Mouse (Mus musculus) CH12.LX (cell line): Measurements from ENCODE around the gene Tcp10c. TPM values are rescaled to one million over a fixed set of nuclear protein-coding genes. Genes with fewer than 3 reads are reported as not detected.
"Not testable (repeated sequence)": the region's sequence is repeated elsewhere in the genome, so short reads cannot be mapped to it uniquely, and the experiment has no call there.

ENCODE experiments used
- DNase-seq: peaks from one replicate; pipeline ENCODE4 v3.0.0-alpha.2; 2013; ENCODE audit errors: extremely low read depth
- H3K27ac ChIP-seq: 2 replicates; pipeline ENCODE4 v1.5.1; 2012; ENCODE audit warnings: low read depth, mild to moderate bottlenecking, control low read depth, moderate library complexity; ENCODE audit not compliant: insufficient read depth
- H3K27me3 ChIP-seq: replicated peaks from 2 replicates; pipeline ENCODE3; 2012; ENCODE audit warnings: inconsistent platforms
- H3K36me3 ChIP-seq, 2 experiments: replicated peaks in 1 of 2; 2 replicates each; pipeline versions ENCODE3 to v1.6.1; 2012; ENCODE audit warnings: inconsistent platforms in 1 of 2, low read length in 1 of 2, mild to moderate bottlenecking in 1 of 2, mixed read lengths in 1 of 2, moderate library complexity in 1 of 2; ENCODE audit not compliant: control insufficient read depth in 1 of 2, insufficient read depth in 1 of 2
- H3K4me1 ChIP-seq, 2 experiments: 2 replicates each; pipeline ENCODE4 v1.6.1; 2012; ENCODE audit warnings: inconsistent platforms in 1 of 2, moderate library complexity in 1 of 2; ENCODE audit not compliant: insufficient read depth in 2 of 2, control insufficient read depth in 1 of 2
- H3K4me2 ChIP-seq: 2 replicates; pipeline ENCODE4 v1.6.1; 2012; ENCODE audit warnings: low read depth, mild to moderate bottlenecking, control low read depth; ENCODE audit not compliant: poor library complexity, insufficient read depth, severe bottlenecking
- H3K4me3 ChIP-seq, 3 experiments: fragments of 150-350 bp in 1 of 3; sonication (generic) in 1 of 3; replicated peaks in 1 of 3; 2 replicates each; pipeline versions ENCODE3 to v1.5.1; 2011 to 2012; ENCODE audit warnings: low read depth in 2 of 3, low read length in 2 of 3, mild to moderate bottlenecking in 2 of 3, moderate library complexity in 2 of 3, control low read depth in 1 of 3, improper control_type of control experiment in 1 of 3, inconsistent platforms in 1 of 3, mixed read lengths in 1 of 3; ENCODE audit not compliant: poor library complexity in 1 of 3
- H3K79me2 ChIP-seq: replicated peaks from 2 replicates; pipeline ENCODE4 v1.6.1; 2012; ENCODE audit warnings: mild to moderate bottlenecking, moderate library complexity; ENCODE audit not compliant: control insufficient read depth, poor library complexity, insufficient read depth, severe bottlenecking; ENCODE audit errors: extremely low read depth
- H3K9ac ChIP-seq: 2 replicates; pipeline ENCODE4 v1.6.1; 2012; ENCODE audit warnings: low read depth, mild to moderate bottlenecking, control low read depth, moderate library complexity; ENCODE audit not compliant: insufficient read depth
- H3K9me3 ChIP-seq: replicated peaks from 2 replicates; pipeline ENCODE3; 2012; ENCODE audit warnings: low read length, inconsistent platforms, mixed read lengths
- BHLHE40 ChIP-seq: IDR thresholded peaks from 2 replicates; pipeline ENCODE4 v1.6.1; 2011; ENCODE audit warnings: mild to moderate bottlenecking, low read depth, low read length, improper control_type of control experiment
- CTCF ChIP-seq, 2 experiments: IDR thresholded peaks in 1 of 2; conservative IDR thresholded peaks in 1 of 2; 2 replicates each; pipeline ENCODE4 v1.5.1; 2011 to 2012; ENCODE audit warnings: low read depth in 2 of 2, low read length in 2 of 2, improper control_type of control experiment in 1 of 2, inconsistent platforms in 1 of 2, mild to moderate bottlenecking in 1 of 2, moderate library complexity in 1 of 2
- EP300 ChIP-seq: IDR thresholded peaks from 2 replicates; pipeline ENCODE4 v1.6.1; 2011; ENCODE audit warnings: low read length, improper control_type of control experiment
- ETS1 ChIP-seq: conservative IDR thresholded peaks from 2 replicates; pipeline ENCODE4 v1.6.1; 2012; ENCODE audit warnings: low read depth, mild to moderate bottlenecking, inconsistent platforms, low read length, improper control_type of control experiment, moderate library complexity
- IRF4 ChIP-seq: IDR thresholded peaks from 2 replicates; pipeline ENCODE4 v1.6.1; 2014; ENCODE audit warnings: low read depth, mild to moderate bottlenecking, inconsistent platforms, low read length, improper control_type of control experiment
- JUN ChIP-seq: IDR thresholded peaks from 2 replicates; pipeline ENCODE4 v1.6.1; 2011; ENCODE audit warnings: low read depth, mild to moderate bottlenecking, low read length, improper control_type of control experiment, moderate library complexity; ENCODE audit not compliant: insufficient read depth
- JUND ChIP-seq: conservative IDR thresholded peaks from 2 replicates; pipeline ENCODE4 v1.6.1; 2011; ENCODE audit warnings: low read depth, low read length, improper control_type of control experiment
- MAFK ChIP-seq: IDR thresholded peaks from 2 replicates; pipeline ENCODE4 v1.6.1; 2011; ENCODE audit warnings: low read length, improper control_type of control experiment; ENCODE audit not compliant: insufficient replicate concordance
- MAX ChIP-seq: IDR thresholded peaks from 2 replicates; pipeline ENCODE4 v1.6.1; 2011; ENCODE audit warnings: low read length, improper control_type of control experiment
- MEF2A ChIP-seq: IDR thresholded peaks from 2 replicates; pipeline ENCODE4 v1.6.1; 2014; ENCODE audit warnings: low read depth, mild to moderate bottlenecking, inconsistent platforms, low read length, improper control_type of control experiment, borderline replicate concordance
- MXI1 ChIP-seq: IDR thresholded peaks from 2 replicates; pipeline ENCODE4 v1.6.1; 2011; ENCODE audit warnings: mild to moderate bottlenecking, low read depth, low read length, improper control_type of control experiment
- POLR2A ChIP-seq: IDR thresholded peaks from 2 replicates; pipeline ENCODE4 v1.6.1; 2011; ENCODE audit warnings: low read depth, mild to moderate bottlenecking, improper control_type of control experiment, low read length
- TCF12 ChIP-seq: IDR thresholded peaks from 2 replicates; pipeline ENCODE4 v1.6.1; 2014; ENCODE audit warnings: low read depth, mild to moderate bottlenecking, inconsistent platforms, low read length, improper control_type of control experiment
- dilution Hi-C: fragments of 300-500 bp; cut with MboI; formaldehyde crosslinking; loops from 2 replicates; pipeline ENCODE4 v1.14.3; 2020; ENCODE audit warnings: low sequenced_read_pairs; ENCODE audit not compliant: extremely low pct_unique_long_range_greater_than_20kb, extremely low pct_ligation_motif_present
- in situ Hi-C: fragments of 300-500 bp; cut with MboI; formaldehyde crosslinking; loops from 3 replicates; pipeline ENCODE4 v1.14.3; 2019; ENCODE audit warnings: low sequenced_read_pairs, low pct_ligation_motif_present, low pct_unique_long_range_greater_than_20kb, mixed read lengths
- polyA plus RNA-seq: library from polyadenylated mRNA; unstranded; fragments of >175 nt; gene quantifications from 2 replicates; pipeline ENCODE4 v1.2.1, GENCODE M21; 2012; ENCODE audit warnings: low read depth; ENCODE audit not compliant: insufficient read length
- total RNA-seq, 2 experiments: library from RNA; depleted of rRNA; stranded (reverse); fragments of 300-350 nt in 1 of 2; fragments of >200 nt in 1 of 2; gene quantifications; 2 replicates each; pipeline ENCODE4 v1.2.3; 2012 to 2014

The Tcp10c gene
- total and polyA plus RNA-seq, 3 experiments, result not detected

- peak; percentile 93 for DNase-seq
- H3K9me3 ChIP-seq, H3K4me2 ChIP-seq, H3K79me2 ChIP-seq, H3K9ac ChIP-seq, H3K27me3 ChIP-seq, dilution Hi-C loops, H3K36me3 ChIP-seq, in situ Hi-C loops, H3K4me3 ChIP-seq: not testable (repeated sequence)
- TF ChIP-seq MEF2A, result peak; percentile 47; the same call in 1 of the 2 replicates
- TF ChIP-seq BHLHE40, result peak; percentile 79
- 0 out of 2 replicates have a peak, but pooled peaks have one; percentile 27 for TF ChIP-seq MAX
- TF ChIP-seq JUN, result 0 out of 2 replicates have a peak, but pooled peaks have one; percentile 24
- TF ChIP-seq IRF4, result peak; percentile 55; the same call in 1 of the 2 replicates
- peak; percentile 26; the same call in 1 of the 2 replicates for TF ChIP-seq POLR2A
- 0 out of 2 replicates have a peak, but pooled peaks have one; percentile 19 for TF ChIP-seq JUND
- 0 out of 2 replicates have a peak, but pooled peaks have one; percentile 36 for TF ChIP-seq TCF12
- TF ChIP-seq MAFK, result peak; percentile 86
- peak; percentile 81 for TF ChIP-seq ETS1
- peak; percentile 53; the same call in 1 of the 2 replicates for TF ChIP-seq EP300
- H3K4me1 ChIP-seq, result peaks cover 13 to 16% of the 10 kb centered on the region in 2 experiments; a peak in 3 of 4 replicates
- peak overlapping the region; percentile 25 for H3K27ac ChIP-seq
Measured at GRCm38 (mm10) chr17:13349563-13349962, 4.8 kb upstream of the Tcp10c start.

DNA sequence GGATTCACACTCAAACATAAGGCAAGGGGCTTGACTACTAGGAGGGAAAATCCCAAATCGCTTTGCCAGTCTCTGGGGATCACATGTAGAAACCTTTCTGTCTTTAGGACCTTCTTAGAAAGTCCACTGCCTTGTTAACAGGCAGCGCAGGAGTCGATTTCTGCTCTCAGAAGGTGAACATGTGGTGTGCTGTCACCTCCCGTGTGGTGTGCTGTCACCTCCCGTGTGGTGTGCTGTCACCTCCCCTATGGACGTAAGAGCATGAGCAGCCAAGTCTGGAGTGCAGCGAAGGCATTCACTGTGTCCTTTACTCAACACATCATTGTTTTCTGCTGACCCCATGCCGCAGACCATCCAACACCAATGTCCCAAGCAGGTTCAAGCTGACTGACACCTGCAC lies 1.1 kb upstream of the Tcp10c start:
- dilution Hi-C loops, result not testable (repeated sequence)
- TF ChIP-seq ETS1, result peak; percentile 45; the same call in 1 of the 2 replicates
- TF ChIP-seq TCF12, result peak; percentile 10; the same call in 1 of the 2 replicates
- TF ChIP-seq IRF4, result peak; percentile 11; the same call in 1 of the 2 replicates
- peak; percentile 92 for TF ChIP-seq MXI1
- TF ChIP-seq MAX, result 0 out of 2 replicates have a peak, but pooled peaks have one; percentile 27
- peak; percentile 83 for TF ChIP-seq BHLHE40
- TF ChIP-seq, all 38 proteins: peak for 6; not testable (repeated sequence) for 32
- peak overlapping the region; percentile 26 for H3K27ac ChIP-seq
- H3K9me3 ChIP-seq, H3K36me3 ChIP-seq, H3K27me3 ChIP-seq, H3K9ac ChIP-seq, H3K4me2 ChIP-seq, H3K79me2 ChIP-seq, in situ Hi-C loops: not testable (repeated sequence)
- H3K4me3 ChIP-seq, result peak overlapping the region in 1 of 3 experiments; percentile 20
- H3K4me1 ChIP-seq, result peaks cover 6 to 10% of the 10 kb centered on the region in 2 experiments; a peak in 3 of 4 replicates
- peak; percentile 66 for DNase-seq

GRCm38 (mm10) chr17:13362489-13362888 lies 8.1 kb downstream of the Tcp10c start:
- dilution Hi-C loops, result not testable (repeated sequence)

GRCm38 (mm10) chr17:13363773-13364172 lies 9.4 kb downstream of the Tcp10c start:
- H3K79me2 ChIP-seq, dilution Hi-C loops: not testable (repeated sequence)

More at GRCm38 (mm10) chr17:13362489-13362888, 8.1 kb downstream of the Tcp10c start:
- in situ Hi-C loops, H3K9ac ChIP-seq, H3K4me2 ChIP-seq, H3K27me3 ChIP-seq, DNase-seq, H3K4me3 ChIP-seq, H3K36me3 ChIP-seq, H3K27ac ChIP-seq, H3K79me2 ChIP-seq, H3K9me3 ChIP-seq, H3K4me1 ChIP-seq: not testable (repeated sequence)
- peak in 1 of 2 experiments; percentile 22; a peak in 1 of 4 replicates for TF ChIP-seq CTCF (conservative IDR thresholded peaks at IDR 0.05 in 1 of 2, IDR thresholded peaks at IDR 0.05 in 1 of 2; ENCODE audit: low read depth in 2 of 2, low read length in 2 of 2)

More at GRCm38 (mm10) chr17:13363773-13364172, 9.4 kb downstream of the Tcp10c start:
- H3K36me3 ChIP-seq, H3K9me3 ChIP-seq, H3K4me2 ChIP-seq, H3K27me3 ChIP-seq, in situ Hi-C loops, DNase-seq, H3K4me1 ChIP-seq, H3K4me3 ChIP-seq, H3K9ac ChIP-seq, H3K27ac ChIP-seq: not testable (repeated sequence)
